Mouse (Mus musculus) urinary bladder, postnatal 14 days (tissue): ENCODE measurements around the gene Pga5.

ENCODE experiments used
- DNase-seq: peaks from one replicate; pipeline ENCODE4 v3.0.0; 2021; ENCODE audit warnings: low spot score

Gene Pga5

DNA sequence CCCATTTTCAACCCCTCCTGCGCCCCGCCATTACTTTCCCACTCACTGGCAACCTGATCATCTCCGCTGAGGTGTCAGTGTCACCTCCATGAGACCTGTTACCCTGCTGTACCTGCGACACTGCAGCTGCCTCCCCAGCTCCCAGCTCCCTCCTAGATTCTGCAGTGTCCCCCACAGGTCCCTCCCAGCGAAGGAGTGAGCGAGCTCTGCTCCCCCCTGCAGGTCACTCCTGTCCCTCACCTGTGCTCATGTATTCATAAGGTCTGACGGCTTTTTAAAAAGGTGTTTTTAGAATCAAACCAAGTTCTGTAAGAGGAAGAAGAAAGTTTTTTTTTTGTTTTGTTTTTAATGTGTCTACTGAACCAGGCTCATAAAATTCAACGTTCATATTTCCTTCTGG is 24.3 kb upstream of the Pga5 start:
- DNase-seq = no peak

DNA sequence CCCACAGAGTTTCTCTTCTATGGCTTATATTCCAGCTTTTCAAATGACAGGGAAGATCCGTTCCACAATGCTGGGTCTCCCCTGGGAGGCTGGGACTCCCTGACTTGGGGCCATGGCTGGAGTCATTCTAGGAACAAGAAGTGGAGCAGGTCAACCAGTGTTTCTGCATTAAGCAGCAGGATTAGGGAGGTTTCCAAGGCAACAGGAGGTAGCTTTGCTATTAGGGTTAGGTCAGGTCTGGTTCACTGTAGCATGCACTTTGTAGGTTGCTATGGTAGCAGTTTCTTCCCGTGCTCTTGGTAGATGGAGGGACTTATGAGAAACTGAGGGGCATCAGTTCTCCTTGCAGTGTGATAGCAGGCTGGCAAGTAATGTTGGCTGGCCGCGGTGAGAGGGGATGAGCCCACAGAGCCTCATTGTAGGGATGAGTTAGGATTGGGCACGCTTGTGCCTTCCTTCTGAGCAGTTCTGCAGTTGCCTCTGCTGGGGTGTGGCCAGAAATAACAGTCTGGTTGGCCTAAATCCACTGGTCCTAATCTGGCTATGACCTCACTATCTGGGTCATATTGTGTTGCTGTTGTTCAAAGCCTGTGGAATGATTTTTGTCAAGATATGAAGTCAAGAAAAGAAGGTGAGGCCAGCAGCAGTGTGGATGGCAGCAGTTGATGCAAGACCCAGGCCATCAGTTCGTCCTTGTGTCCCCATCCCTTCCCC is 23.3 kb upstream of the Pga5 start:
- DNase-seq = no peak

DNA sequence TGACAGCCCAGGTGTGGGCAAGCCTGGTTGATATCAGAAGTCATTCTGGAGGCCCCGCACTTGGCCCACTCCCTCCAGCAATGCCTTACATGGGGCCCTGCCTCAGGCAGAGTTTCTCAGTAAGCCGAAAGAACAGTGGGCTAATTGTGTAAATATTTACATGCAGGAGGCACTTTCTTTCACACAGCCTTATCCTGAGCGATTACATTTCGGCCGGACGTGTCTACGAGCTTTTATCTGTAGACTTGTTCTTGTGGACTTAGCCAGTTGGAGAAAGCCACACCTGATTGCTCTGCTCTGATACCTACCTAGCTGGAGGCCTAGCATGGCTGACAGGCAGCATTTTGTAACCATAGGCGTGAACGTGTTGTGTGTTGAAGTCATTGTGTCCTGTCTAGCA is 22.0 kb upstream of the Pga5 start:
- DNase-seq = no peak

DNA sequence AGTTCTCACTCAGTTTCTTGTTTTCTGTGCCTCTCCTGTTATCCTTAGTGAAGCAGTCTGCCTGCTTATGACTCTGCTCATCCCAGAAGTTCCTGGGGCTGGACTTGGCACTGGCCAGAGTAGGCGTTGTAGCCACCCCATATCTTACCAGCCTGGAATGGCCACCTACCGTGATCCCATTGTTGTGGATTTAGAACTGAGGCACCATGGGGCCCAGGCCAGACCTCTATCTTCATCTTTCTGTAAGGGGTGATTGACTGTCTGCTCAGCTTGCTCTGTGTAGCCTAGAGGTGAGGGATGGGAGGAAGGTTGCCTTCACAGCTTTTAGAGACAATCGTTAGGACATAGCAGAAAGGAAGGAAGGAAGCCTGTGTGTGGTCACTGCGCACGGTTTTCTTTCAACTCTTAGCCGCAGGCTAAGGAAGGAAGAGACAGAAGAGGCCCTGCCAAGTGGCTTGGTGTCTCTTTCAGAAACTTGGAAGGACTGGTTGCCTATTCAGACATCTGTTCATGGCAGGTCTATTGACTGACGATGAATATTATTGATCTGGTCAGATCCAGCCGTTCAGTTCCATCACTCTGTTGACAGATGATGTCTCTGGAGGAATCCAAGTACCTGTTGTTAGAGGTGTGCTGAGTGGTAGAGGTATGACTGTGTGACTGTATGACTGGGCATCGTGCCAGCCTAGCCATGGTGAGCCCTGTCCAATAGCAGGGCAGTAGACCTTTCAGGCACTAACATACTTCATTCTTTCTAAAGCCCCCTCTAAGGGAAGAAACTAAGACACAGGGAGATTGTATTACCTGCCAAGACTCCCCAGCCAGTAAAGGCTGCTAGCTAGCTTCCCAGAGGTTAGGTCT is 20.5 kb upstream of the Pga5 start:
- no peak for DNase-seq

DNA sequence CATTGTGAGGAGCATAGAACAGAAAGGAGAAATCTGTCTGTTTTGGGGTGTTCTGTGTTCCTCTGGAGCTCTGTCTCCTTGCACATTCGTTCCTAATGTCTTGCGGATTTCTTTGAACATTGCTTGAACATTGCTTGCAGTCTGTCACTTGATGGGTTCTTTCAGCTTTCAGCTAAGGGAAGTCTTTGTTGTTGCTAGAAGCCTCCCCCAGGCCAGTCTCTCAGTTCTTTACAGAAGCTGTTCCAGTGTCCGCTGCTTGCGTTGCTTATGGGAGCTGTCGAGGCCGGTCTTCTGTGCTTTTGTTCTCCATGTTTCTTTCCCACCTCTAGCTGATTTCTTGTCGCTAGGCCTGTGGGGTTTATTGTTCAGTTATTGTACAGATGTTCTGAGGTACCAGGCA is 17.9 kb upstream of the Pga5 start:
- no peak for DNase-seq

DNA sequence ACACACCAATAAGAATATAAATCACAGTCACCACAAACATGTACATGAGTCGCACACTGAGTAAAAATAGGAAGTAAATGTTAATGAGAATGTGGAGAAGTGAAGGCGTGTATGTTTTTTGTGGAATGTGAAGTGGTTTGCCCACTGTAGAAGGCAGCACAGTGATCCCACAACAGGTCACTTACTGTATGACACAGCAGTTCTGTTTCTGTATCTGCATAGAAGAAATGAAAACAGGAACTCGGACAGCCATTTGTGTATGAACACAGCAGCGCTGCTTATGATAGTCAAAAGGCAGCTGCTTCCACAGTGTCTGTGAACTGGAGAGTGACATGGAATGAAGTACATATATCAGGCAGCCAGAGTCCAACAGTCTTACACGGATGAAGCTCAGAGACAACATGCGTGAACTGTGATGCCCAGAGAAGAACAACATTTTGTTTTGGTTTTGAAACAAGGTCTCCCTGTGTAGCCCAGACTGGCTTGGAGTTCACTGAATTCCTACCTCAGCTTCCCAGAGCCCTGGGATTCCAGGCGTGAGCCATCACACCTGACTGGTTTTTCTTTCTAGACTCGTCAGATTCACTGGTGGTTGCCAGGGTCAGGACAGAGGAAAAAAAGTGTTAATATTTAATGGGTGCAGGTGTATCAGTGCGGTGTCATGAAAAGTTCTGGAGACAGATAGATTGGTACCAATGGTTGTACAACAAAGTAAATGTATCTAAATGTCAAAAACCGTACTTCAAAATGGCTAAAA is 16.2 kb upstream of the Pga5 start:
- DNase-seq = no peak

DNA sequence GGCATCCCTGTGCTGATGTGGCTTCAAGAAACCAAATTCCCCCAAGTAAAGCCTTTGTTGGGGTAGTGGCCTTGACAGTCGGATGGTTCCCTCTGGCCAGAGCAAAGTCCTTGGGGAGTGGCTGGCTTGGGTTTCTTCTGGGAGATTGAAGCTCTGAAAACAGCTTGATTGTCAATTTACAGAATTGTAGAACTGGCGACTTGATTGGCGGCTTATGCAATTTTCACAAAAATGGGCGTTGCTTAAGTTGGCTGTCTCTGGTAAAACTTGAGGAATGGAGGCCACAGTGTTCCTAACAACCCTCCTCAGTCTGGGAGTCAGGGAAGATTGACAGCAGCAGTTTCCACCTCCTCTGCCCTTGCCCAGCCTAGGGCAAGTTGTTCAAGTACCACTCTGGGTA is 14.5 kb upstream of the Pga5 start:
- DNase-seq = no peak

DNA sequence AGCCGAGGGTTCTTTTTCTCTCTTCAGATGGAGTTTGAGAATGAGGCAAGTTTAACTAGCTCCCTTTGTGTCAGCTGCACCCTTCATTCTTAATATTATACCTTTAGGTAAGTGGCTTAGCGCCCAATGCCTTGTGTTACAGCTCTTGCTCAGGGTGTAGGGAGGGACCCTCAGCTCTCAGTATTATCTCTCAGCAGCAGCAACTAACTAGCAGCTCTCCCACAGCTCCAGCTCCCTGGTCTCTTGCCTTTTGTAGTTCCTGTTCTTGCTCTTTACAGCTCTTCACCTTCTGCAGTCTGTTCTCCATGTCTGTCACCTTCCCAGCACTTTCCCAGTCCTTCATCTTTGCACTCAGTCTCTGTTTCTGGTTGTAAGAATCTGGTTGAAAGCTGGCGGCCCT is 13.8 kb upstream of the Pga5 start:
- DNase-seq = no peak

DNA sequence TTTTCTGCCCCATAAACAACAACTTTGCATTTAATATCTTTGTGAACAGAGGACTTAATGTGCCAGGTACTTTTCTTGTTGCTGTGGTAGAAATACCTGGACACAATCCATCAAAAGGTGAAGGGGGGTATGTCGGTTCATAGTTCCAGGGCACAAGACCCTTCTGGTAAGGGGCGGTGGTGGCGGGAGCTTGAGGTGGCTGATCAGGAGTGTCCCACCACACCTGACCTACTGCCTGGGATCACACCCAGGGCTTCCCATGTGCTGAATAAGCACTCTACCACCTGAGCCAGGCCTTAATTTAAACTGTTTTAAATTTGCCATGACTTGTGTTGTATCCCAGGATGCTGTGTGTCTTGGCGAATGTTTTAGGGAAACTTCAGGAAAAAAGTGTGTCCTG is 13.2 kb upstream of the Pga5 start:
- no peak for DNase-seq

DNA sequence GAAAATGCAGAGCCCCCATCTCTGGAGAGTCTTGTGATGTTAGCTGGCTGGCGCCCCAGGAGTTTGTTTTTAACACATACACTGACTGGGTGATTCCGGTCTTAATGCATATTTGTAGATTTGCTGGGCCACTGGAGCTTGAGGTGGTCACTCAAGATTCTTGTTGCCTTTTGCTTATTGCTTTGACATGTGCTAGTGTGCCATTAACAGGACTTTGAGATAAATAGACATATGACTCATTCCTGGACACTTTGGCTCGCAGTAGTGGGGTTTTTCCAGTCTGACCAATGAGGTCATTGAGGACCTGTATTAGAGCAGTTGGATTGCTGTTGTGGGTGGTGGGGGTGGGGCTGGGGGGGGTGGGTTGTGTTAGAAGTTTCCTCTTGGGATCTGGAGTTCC is 12.5 kb upstream of the Pga5 start:
- DNase-seq = no peak

DNA sequence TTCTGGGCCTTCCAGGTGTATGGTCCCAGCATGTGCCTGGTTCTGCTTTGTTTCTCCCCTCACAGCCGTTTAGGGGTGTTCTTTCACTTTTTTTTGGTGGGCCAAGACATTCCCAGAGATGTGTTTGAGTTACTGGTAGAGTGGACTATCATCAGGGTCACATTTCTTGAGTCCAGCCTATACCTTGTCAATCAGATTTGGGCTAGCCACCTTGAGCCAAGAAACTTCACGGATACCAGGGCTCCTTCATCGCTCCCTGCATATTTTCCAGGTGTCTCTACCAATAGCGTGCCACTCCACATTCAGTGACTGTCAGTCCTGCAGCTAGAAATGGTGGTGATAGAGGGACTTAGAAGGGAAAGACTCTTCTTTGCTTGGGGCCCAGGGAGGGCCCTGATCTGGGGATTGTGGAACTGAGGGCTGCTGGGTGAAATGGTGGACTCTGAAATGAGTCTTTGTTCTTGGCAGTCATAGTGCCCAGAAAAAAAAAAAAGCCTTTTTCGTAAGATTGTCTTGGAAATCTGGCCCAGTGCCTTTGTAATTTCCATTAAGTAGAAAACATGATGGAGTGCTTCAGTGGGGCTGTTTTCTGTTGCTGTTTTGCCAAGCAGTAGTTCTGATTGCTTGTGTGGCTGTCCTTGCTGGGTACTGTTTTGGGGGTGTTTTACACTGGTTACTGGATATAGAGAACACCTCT is 11.7 kb upstream of the Pga5 start:
- DNase-seq = no peak

DNA sequence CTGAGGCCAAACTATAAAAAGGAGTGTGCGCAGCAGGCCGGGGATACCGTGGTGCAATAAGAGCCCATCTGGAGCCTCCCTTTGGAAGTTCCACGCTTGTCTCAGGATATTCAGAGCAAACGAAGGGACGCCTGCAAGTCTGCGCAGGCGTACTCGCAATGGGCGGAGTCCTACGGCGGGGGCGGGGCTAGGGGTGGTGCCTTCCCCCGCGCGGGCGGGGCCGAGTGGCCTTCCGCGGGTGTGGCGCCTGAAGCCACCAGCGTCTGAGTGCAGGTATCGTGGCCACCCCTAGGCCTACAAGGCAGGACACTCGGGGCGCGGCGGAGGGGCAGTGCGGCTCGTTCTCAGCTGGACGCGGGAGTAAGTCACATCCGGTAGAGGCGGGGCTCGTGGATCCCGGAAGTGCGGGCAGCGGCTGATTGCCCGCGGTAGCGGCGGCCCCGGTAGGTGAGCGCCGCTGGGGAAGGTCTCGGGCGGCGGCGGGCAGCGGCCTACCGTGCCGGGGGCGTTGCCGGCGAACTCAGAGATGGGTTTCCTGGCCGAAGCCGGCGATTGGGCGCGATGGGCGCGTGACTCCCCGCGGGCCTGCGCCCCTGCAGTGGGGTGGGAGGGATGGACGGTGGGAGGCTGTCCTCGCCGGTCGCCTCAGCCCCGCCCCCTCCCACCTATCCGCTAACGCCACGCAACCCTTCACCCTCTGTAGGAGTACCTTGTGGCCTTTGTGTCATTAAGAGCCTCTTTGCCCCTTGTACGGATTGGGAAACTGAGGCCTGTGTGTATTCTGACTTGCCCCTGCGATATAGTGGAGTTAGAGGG is 10.9 kb upstream of the Pga5 start, which contains the start of gene Vps37c:
Gene Vps37c, plus strand, starts transcription at position 199 of the 816 bp plus-strand sequence.
- DNase-seq = peak; percentile 95

DNA sequence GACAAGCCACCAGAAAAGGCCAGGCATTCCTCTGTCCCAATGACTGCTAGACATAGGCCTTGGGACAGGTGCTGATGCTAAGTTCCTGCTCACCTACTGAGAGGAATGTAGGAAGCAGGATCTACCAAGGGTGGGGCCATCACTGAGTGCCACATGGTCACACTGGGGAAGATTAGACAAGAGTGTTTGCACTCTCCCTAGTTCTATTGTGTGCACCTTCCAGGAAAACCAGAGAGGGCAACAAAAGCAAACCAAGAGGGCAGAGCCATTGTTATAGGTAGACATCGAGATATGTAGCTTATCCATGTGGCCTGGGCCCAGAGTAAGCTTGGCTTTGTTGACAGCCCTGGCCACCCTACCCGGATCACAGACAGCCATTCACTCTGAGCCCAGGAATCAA is 7.9 kb upstream of the Pga5 start:
- no peak for DNase-seq

DNA sequence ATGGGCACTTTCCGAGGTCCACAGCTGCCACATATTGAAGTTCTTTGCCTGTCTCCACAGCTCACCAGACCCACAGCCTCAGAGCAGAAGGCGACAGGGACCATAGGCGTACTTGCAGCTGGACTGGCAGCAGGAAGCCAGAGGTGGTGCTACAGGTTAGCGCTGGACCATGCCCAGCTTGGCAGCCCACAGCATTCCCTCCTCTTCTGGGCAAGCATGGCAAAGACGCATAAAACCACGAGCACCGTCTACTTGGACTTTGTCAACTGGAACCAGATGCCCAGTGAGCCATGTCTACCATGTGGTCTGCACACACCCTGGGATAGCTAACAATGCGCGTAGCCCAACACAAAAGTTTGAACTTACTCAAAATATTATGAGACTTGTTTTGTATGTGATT is 7.2 kb upstream of the Pga5 start:
- DNase-seq = no peak

DNA sequence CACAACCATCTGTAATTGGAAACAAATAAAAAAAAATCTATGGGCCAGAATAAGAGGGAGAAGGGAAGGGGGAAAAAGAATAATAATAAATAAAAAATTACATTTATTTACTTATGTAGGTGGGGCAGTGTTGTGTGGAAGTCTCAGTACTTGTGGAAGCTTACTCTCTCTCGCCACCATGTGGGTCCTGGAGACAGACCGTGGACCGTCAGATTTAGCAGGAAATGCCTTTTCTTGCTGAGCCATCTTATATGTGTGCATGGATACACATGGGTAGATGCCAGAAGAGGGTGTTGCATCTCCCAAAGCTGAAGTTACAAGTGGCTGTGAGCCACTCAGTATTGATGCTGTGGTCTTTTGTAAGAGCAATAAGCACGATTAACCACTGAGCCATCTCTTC is 3.7 kb upstream of the Pga5 start:
- no peak for DNase-seq

DNA sequence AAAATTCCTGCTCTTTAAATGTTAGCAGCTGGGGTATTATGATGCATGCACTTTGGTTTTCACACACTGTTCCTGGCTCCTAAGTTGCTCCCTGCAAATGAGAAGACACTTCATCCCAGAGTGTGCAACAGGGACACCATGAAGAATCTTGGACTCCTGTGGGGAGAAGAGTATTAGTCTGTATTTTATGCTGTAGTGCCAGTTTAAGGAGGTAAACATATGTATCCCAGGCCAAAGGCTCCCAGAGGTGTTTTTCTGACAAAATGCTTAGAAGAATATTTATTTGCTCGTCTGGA is 849 bp upstream of the Pga5 start:
- no peak for DNase-seq

DNA sequence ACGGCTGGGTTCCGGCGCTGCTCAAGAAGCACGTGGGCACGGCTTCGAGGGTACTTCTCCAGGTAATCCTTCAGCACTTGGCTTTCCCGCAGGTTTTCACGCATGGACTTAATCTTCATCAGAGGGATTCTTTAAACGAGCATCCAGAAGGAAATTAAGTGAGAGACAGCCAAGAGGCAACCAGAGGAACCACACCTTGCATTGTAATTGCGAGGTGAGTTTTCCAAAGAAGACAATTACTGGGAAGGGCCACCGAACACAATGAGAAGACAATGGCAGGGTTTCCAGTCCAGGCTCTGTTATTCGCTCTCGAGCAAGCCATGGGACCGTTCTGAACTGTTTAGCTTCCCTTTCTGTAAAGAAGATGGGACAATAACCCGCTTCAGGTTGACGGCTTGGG is 1.2 kb downstream of the Pga5 start:
- no peak for DNase-seq

DNA sequence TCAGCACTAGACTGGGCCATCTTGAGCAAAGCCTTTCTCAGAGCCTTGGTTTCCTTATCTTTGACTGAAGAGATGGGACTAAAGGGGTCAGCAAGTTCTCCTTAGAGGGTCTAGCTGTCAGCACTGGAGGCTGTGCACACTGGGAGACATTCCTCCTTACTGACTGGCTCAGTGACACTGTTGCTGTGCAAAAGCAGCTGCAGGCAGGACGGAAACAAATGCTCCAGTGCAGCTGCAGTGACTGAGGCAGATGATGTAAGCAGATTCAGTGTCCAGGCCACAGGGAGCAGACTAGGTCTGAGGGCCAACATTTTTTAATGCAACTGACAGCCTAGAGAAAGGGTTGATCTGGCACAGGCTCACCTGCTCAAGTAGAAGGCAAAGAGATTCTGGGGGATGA is 4.6 kb downstream of the Pga5 start:
- no peak for DNase-seq

DNA sequence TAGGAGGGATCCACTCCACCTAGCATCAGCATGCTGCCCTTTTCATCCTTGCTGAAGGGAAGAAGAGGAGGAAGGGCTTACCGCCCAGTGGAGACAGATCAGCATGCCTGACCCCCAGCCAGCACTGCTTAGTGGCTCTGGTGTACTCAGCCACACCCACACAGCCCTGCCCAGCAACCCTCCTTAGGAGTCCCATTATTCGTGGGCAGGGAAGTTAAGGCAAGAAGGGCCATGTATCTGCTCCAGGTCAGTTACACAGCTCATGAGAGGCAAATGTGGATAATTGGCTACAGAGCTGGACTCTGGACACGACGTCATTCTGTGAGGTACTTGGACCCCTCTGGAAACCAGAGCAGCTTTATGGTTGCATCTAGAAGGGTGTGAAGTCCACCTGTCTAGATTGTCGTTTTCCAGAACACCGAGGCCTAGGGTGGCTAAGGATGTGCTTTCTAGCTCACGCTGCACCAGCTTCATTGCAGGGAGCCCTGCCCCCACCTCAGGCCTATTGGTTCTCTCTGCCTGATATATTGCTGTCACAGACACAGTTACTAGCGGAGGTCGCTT is 5.9 kb downstream of the Pga5 start:
- no peak for DNase-seq

DNA sequence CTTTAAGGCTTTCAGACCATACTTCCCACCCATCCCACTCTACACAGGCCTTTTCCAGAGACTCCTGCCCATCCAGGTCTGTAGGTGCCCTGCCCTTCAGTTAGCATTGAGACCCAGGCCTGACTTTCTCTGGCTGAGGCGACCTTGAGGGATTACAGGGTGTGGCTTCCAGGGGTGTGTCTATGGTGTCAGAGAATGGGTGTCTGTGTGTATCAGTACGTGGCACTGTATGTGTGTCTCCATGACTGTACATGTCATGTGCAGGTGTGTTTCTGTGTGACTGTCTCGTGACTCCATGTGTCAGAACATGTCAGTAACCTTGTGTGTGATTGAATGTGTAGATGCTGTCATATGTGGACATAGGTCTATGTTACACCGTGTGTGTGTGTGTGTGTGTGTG is 6.6 kb downstream of the Pga5 start:
- no peak for DNase-seq

DNA sequence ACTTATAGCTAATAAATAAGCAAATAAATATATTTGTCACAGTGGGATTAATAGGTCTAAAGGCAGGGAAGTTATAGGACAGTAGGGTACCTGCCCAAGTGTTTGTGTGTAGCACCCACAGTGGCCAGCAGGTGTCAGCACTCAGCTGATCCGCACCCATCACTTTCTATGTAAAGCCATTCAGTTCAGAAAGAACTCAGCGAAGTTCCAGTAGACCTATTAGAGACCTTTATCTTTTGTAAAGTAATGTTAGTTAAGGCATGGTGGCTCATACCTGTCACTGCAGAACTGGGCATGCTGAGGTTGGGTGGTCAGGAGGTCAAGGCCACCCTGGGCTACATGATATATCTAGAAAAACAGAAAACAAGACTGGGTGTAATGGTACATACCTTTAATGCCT is 12.4 kb downstream of the Pga5 start:
- DNase-seq = peak; percentile 73
